Mouse (Mus musculus) megakaryocyte, adult 5-6 weeks (primary cell): ENCODE results near the gene Tm4sf20. TPM values are rescaled to one million over a fixed set of nuclear protein-coding genes. Genes with fewer than 3 reads are reported as not detected.
A peak's percentile ranks its signal among the peaks of the same experiment; 100 is the strongest.

Source experiments
- ATAC-seq: 2 replicates; pipeline ENCODE4 v1.8.0; 2016; ENCODE audit warnings: mild to moderate bottlenecking, inconsistent platforms; ENCODE audit not compliant: poor library complexity, severe bottlenecking
- total RNA-seq, 2 experiments: library from RNA; stranded (forward) in 1 of 2; stranded (reverse) in 1 of 2; fragments of 153-499, 151-499 nt in 1 of 2; fragments of 221-1000, 200-1000 nt in 1 of 2; gene quantifications; 2 replicates each; pipeline versions ENCODE4 v1.2.3 to v1.2.4; 2015 to 2017

The Tm4sf20 gene
- total RNA-seq, 2 experiments from 2014 or later, result not detected

- peak; percentile 98 for ATAC-seq
These were observed 43.8 kb downstream of the Tm4sf20 start, which contains the start of gene Mff for GRCm38 (mm10) chr1:82724339-82725025. Gene Mff, plus strand, starts transcription at chr1:82724890.

- no peak for ATAC-seq
These were observed 50.3 kb downstream of the Tm4sf20 start for GRCm38 (mm10) chr1:82717816-82718512.

Other genes with a start within 250 kb of the Tm4sf20 start
- gene Col4a4, start 181.6 kb downstream of the Tm4sf20 start, total RNA-seq (2015), result not detected in 2 replicates
- gene Col4a4, start 181.6 kb downstream of the Tm4sf20 start, total RNA-seq (2017), result not detected in 2 replicates
- not detected in 2 replicates for gene Col4a3, start 181.5 kb downstream of the Tm4sf20 start, total RNA-seq (2015)
- gene Col4a3, start 181.5 kb downstream of the Tm4sf20 start, total RNA-seq (2017), result not detected in 2 replicates
- 131 and 148 TPM in 2 replicates for gene Mff, start 43.6 kb downstream of the Tm4sf20 start, total RNA-seq (2015)
- 83.4 and 116 TPM in 2 replicates for gene Mff, start 43.6 kb downstream of the Tm4sf20 start, total RNA-seq (2017)
- gene Gm47791, start 2.8 kb upstream of the Tm4sf20 start, total RNA-seq (2015), result not detected in 2 replicates
- not detected in 2 replicates for gene Gm47791, start 2.8 kb upstream of the Tm4sf20 start, total RNA-seq (2017)
- gene Agfg1, start 71.0 kb upstream of the Tm4sf20 start, total RNA-seq (2015), result 57.0 and 61.1 TPM in 2 replicates
- 48.0 and 48.3 TPM in 2 replicates for gene Agfg1, start 71.0 kb upstream of the Tm4sf20 start, total RNA-seq (2017)
- gene A030005L19Rik, start 144.9 kb upstream of the Tm4sf20 start, total RNA-seq (2015), result 0.31 and 0.34 TPM in 2 replicates
- not detected in 2 replicates for gene A030005L19Rik, start 144.9 kb upstream of the Tm4sf20 start, total RNA-seq (2017)
- not detected in 2 replicates for gene A030014E15Rik, start 156.5 kb upstream of the Tm4sf20 start, total RNA-seq (2015)
- gene A030014E15Rik, start 156.5 kb upstream of the Tm4sf20 start, total RNA-seq (2017), result not detected in 2 replicates
- gene Gm6217, start 162.9 kb upstream of the Tm4sf20 start, total RNA-seq (2015), result not detected in 2 replicates
- not detected in 2 replicates for gene Gm6217, start 162.9 kb upstream of the Tm4sf20 start, total RNA-seq (2017)
- not detected in 2 replicates for gene A030003K21Rik, start 174.9 kb upstream of the Tm4sf20 start, total RNA-seq (2015)
- gene A030003K21Rik, start 174.9 kb upstream of the Tm4sf20 start, total RNA-seq (2017), result not detected in 2 replicates
- not detected in 2 replicates for gene Gm7544, start 187.6 kb upstream of the Tm4sf20 start, total RNA-seq (2015)
- gene Gm7544, start 187.6 kb upstream of the Tm4sf20 start, total RNA-seq (2017), result not detected in 2 replicates
- gene Gm47955, start 191.8 kb upstream of the Tm4sf20 start, total RNA-seq (2015), result not detected in 2 replicates
- gene Gm47955, start 191.8 kb upstream of the Tm4sf20 start, total RNA-seq (2017), result not detected in 2 replicates
- not detected in 2 replicates for gene Gm47959, start 232.1 kb upstream of the Tm4sf20 start, total RNA-seq (2015)
- gene Gm47959, start 232.1 kb upstream of the Tm4sf20 start, total RNA-seq (2017), result not detected in 2 replicates